ENCODE assay signal across 9 mouse cellular contexts in the genomic region with DNA sequence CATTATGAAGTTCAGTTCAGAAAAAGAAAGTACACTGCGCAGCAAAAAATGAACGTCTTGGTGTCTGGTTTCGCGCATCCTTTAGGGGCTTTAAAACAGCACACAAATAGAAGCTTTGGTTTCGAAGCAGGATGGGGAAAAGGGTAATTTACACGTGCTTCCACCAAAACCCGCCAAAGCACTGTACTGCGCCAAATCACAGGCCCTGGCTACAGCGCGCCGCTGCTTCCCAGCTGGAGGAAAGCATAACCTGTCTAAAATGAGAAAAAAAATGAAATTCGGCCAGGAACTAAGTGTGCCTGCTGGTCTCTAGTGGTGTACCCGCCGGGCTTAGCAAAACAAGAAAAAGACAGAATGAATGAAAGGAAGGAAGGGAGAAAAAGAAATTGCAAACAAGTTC. TPM values are rescaled to one million over a fixed set of nuclear protein-coding genes. Genes with fewer than 3 reads are reported as not detected.
DNase-seq lines count a peak whose midpoint lies in the region; ATAC-seq and TF ChIP-seq lines count a peak whose summit lies in the region.
"Had no signal": no experiment of that assay in that cellular context is flagged by ENCODE, and none has a peak within 500 bp of the region (broad histone marks: within the 10 kb centered on the region; RNA-seq: fewer than 3 reads in every experiment).

No protein-coding gene starts in this region.

- peaks cover 13% of the 10 kb centered on the region for H3K79me2 ChIP-seq in MEL (ENCODE audit: control insufficient read depth, insufficient read depth, low read length, poor library complexity)

- under 1% methylated on average over 14 of the region's 14 CpGs for WGBS in heart, embryonic 11.5 days (ENCODE audit: insufficient replicate concordance)
- under 1% methylated on average over 14 of the region's 14 CpGs for WGBS in kidney, postnatal 0 days
- under 1% methylated on average over 14 of the region's 14 CpGs for WGBS in liver, embryonic 16.5 days (ENCODE audit: insufficient replicate concordance)

- peak overlapping the region; percentile 47 to 95 for H3K4me3 ChIP-seq in MEL (ENCODE audit: control insufficient read depth in 1 of 2, insufficient read depth in 1 of 2, low read depth in 2 of 2, low read length in 2 of 2)
- peak overlapping the region; percentile 91 for H3K4me3 ChIP-seq in heart, embryonic 11.5 days (ENCODE audit: low read depth, low read length)
- H3K4me3 ChIP-seq in kidney, postnatal 0 days (replicated peaks; ENCODE audit: low read depth, low read length), result peak overlapping the region; percentile 93
- H3K4me3 ChIP-seq in liver, embryonic 16.5 days (ENCODE audit: low read depth, low read length), result peak overlapping the region; percentile 73

- H3K4me1 ChIP-seq in MEL (ENCODE audit: control insufficient read depth in 1 of 2, insufficient read depth in 2 of 2, low read length in 2 of 2), result peaks cover 2 to 11% of the 10 kb centered on the region in 2 experiments; a peak in 3 of 4 replicates
- peaks cover 4% of the 10 kb centered on the region; the same call in 1 of the 2 replicates for H3K4me1 ChIP-seq in heart, embryonic 11.5 days (ENCODE audit: control insufficient read depth, insufficient read depth, low read length)
- peaks cover 6% of the 10 kb centered on the region for H3K4me1 ChIP-seq in kidney, postnatal 0 days (replicated peaks; ENCODE audit: insufficient read depth, low read length)
- H3K4me1 ChIP-seq in liver, embryonic 16.5 days (ENCODE audit: control insufficient read depth, low read depth, low read length), result peaks cover 19% of the 10 kb centered on the region

- no peak for TF ChIP-seq POLR2A in MEL (IDR thresholded peaks at IDR 0.05; ENCODE audit: control insufficient read depth in 1 of 2, insufficient read depth in 1 of 2, low read depth in 1 of 2, low read length in 2 of 2, poor library complexity in 1 of 2)

- no peak for TF ChIP-seq CTCF in MEL (IDR thresholded peaks at IDR 0.05 in 2 of 3, conservative IDR thresholded peaks at IDR 0.05 in 1 of 3; ENCODE audit: control insufficient read depth in 1 of 3, insufficient read depth in 1 of 3, low read depth in 2 of 3, low read length in 3 of 3, poor library complexity in 1 of 3, severe bottlenecking in 1 of 3)
- no peak for TF ChIP-seq CTCF in kidney, postnatal 0 days (IDR thresholded peaks at IDR 0.05; ENCODE audit: low read depth)

- peak overlapping the region; percentile 85 for H3K27ac ChIP-seq in MEL (ENCODE audit: control insufficient read depth, low read depth, low read length)
- H3K27ac ChIP-seq in heart, embryonic 11.5 days (ENCODE audit: low read depth, low read length), result peak overlapping the region; percentile 57
- peak overlapping the region; percentile 55; the same call in 1 of the 2 replicates for H3K27ac ChIP-seq in kidney, postnatal 0 days
- H3K27ac ChIP-seq in liver, embryonic 16.5 days (ENCODE audit: low read length), result peak overlapping the region; percentile 69; the same call in 1 of the 2 replicates

- DNase-seq in CD4-positive helper T cell, adult 2 months (ENCODE audit: low read depth, low spot score), result peak; percentile 70
- DNase-seq in MEL (ENCODE audit: low read depth, low spot score), result peak; percentile 76
- peak; percentile 56 for DNase-seq in embryo, embryonic 10 days (ENCODE audit: low spot score)
- peak; percentile 31 for DNase-seq in kidney, postnatal 0 days (ENCODE audit: low spot score)
- DNase-seq in right cerebral cortex, adult 2 months (ENCODE audit: low spot score in 2 of 2), result peak; percentile 51 to 54

- TF ChIP-seq RAD21 in MEL (IDR thresholded peaks at IDR 0.05; ENCODE audit: low read depth, low read length), result no peak

- peak overlapping the region; percentile 86 for H3K4me2 ChIP-seq in heart, embryonic 11.5 days
- H3K4me2 ChIP-seq in kidney, postnatal 0 days (ENCODE audit: low read length), result peak overlapping the region; percentile 73
- peak overlapping the region; percentile 96 for H3K4me2 ChIP-seq in liver, embryonic 16.5 days (ENCODE audit: low read depth, low read length)

- peaks cover 1 to 11% of the 10 kb centered on the region in 2 experiments; a peak in 3 of 4 replicates for H3K36me3 ChIP-seq in MEL (ENCODE audit: control insufficient read depth in 1 of 2, insufficient read depth in 2 of 2, low read length in 2 of 2)
- peaks cover 3% of the 10 kb centered on the region; the same call in 1 of the 2 replicates for H3K36me3 ChIP-seq in heart, embryonic 11.5 days (ENCODE audit: control insufficient read depth, insufficient read depth, low read length)
- no peaks in the 10 kb centered on the region for H3K36me3 ChIP-seq in kidney, postnatal 0 days (ENCODE audit: insufficient read depth, low read length)
- 0 out of 2 replicates have a peak, but pooled peaks cover 4% of the 10 kb centered on the region for H3K36me3 ChIP-seq in liver, embryonic 16.5 days (ENCODE audit: control insufficient read depth, insufficient read depth)

- H3K9ac ChIP-seq in MEL (ENCODE audit: control insufficient read depth, low read depth, low read length, poor library complexity, severe bottlenecking), result peak overlapping the region; percentile 79
- H3K9ac ChIP-seq in heart, embryonic 11.5 days (ENCODE audit: low read depth, low read length), result peak overlapping the region; percentile 69
- H3K9ac ChIP-seq in kidney, postnatal 0 days (ENCODE audit: low read depth, low read length), result 0 out of 2 replicates have a peak overlapping the region, but pooled peaks have one; percentile 36
- H3K9ac ChIP-seq in liver, embryonic 16.5 days (ENCODE audit: low read depth, low read length), result peak overlapping the region; percentile 66

- no peak for TF ChIP-seq EP300 in MEL (IDR thresholded peaks at IDR 0.05; ENCODE audit: low read depth in 1 of 2, low read length in 2 of 2)

- no peak for ATAC-seq in heart, embryonic 11.5 days (replicated peaks; ENCODE audit: insufficient number of reproducible peaks, low FRiP score, low TSS enrichment)
- ATAC-seq in kidney, postnatal 0 days (replicated peaks; ENCODE audit: low FRiP score, low read depth), result no peak
- ATAC-seq in liver, embryonic 16.5 days (ENCODE audit: low read depth), result no peak
- ATAC-seq in monocyte, adult 5-6 weeks (replicated peaks; ENCODE audit: insufficient number of reproducible peaks, low FRiP score, low TSS enrichment, poor library complexity, severe bottlenecking), result no peak

- H3K9me3 ChIP-seq in MEL (replicated peaks; ENCODE audit: insufficient read depth, low read length), result no peaks in the 10 kb centered on the region
- no peaks in the 10 kb centered on the region for H3K9me3 ChIP-seq in heart, embryonic 11.5 days (replicated peaks; ENCODE audit: control insufficient read depth, low read length)
- no peaks in the 10 kb centered on the region for H3K9me3 ChIP-seq in kidney, postnatal 0 days (replicated peaks; ENCODE audit: low read length)
- H3K9me3 ChIP-seq in liver, embryonic 16.5 days (replicated peaks; ENCODE audit: control insufficient read depth, low read length), result no peaks in the 10 kb centered on the region

- no peaks in the 10 kb centered on the region for H3K27me3 ChIP-seq in MEL (ENCODE audit: control insufficient read depth in 1 of 2, insufficient read depth in 2 of 2, low read length in 2 of 2)
- peaks cover 8% of the 10 kb centered on the region for H3K27me3 ChIP-seq in heart, embryonic 11.5 days (ENCODE audit: control insufficient read depth, insufficient read depth, low read length)
- no peaks in the 10 kb centered on the region for H3K27me3 ChIP-seq in kidney, postnatal 0 days (ENCODE audit: insufficient read depth, low read length)
- peaks cover 22% of the 10 kb centered on the region for H3K27me3 ChIP-seq in liver, embryonic 16.5 days (ENCODE audit: control insufficient read depth, insufficient read depth, low read depth, low read length)

RNA-seq across cellular contexts. Expression of a gene that starts 1.0 kb away (rescaled TPM):
- total RNA-seq in MEL (2012; rRNA removed), result 0.08 TPM in 1 of 2 replicates, not detected in the other
- under 1 TPM in 1 of 2 experiments, not detected in 1; 0.04 TPM for polyA plus RNA-seq in MEL (2012; ENCODE audit: insufficient read depth in 1 of 2, insufficient read length in 2 of 2, low read depth in 1 of 2, low replicate concordance in 2 of 2, missing spikeins in 1 of 2)
- polyA plus RNA-seq in heart, embryonic 11.5 days (2014; fragmentation: Nextera tagmentation; extraction: Ambion mirVana), result not detected in 2 replicates
- polyA plus RNA-seq in kidney, postnatal 0 days (2015; fragmentation: Nextera tagmentation; extraction: Ambion mirVana), result not detected in 2 replicates
- polyA plus RNA-seq in liver, embryonic 16.5 days (2015; fragmentation: Nextera tagmentation; extraction: Ambion mirVana), result not detected in 2 replicates
- 1.1 TPM in 1 of 3 replicates, not detected in the others for total RNA-seq in monocyte, adult 5-6 weeks (2017)
- total RNA-seq: hematopoietic stem cell, adult 5-6 weeks had no signal

RNA-seq across cellular contexts. Expression of a gene that starts 1.1 kb away (rescaled TPM):
- 13.9 and 17.0 TPM in 2 replicates for total RNA-seq in MEL (2012; rRNA removed)
- 10 to 100 TPM in 1 of 2 experiments, not detected in 1; 12.3 TPM for polyA plus RNA-seq in MEL (2012; ENCODE audit: insufficient read depth in 1 of 2, insufficient read length in 2 of 2, low read depth in 1 of 2, low replicate concordance in 2 of 2, missing spikeins in 1 of 2)
- polyA plus RNA-seq in heart, embryonic 11.5 days (2014; fragmentation: Nextera tagmentation; extraction: Ambion mirVana), result 22.1 and 30.3 TPM in 2 replicates
- 28.7 and 30.8 TPM in 2 replicates for polyA plus RNA-seq in kidney, postnatal 0 days (2015; fragmentation: Nextera tagmentation; extraction: Ambion mirVana)
- polyA plus RNA-seq in liver, embryonic 16.5 days (2015; fragmentation: Nextera tagmentation; extraction: Ambion mirVana), result 13.4 and 14.2 TPM in 2 replicates
- total RNA-seq in monocyte, adult 5-6 weeks (2017), result 32.7 to 46.4 TPM (median 44.5 TPM) in 3 replicates

RNA-seq across cellular contexts. Expression of a gene that starts 43.6 kb away (rescaled TPM):
- total RNA-seq in MEL (2012; rRNA removed), result not detected in 2 replicates
- polyA plus RNA-seq in MEL (2012; ENCODE audit: insufficient read depth in 1 of 2, insufficient read length in 2 of 2, low read depth in 1 of 2, low replicate concordance in 2 of 2, missing spikeins in 1 of 2), result not detected
- 0.09 TPM in 1 of 2 replicates, not detected in the other for polyA plus RNA-seq in heart, embryonic 11.5 days (2014; fragmentation: Nextera tagmentation; extraction: Ambion mirVana)
- 0.46 and 0.54 TPM in 2 replicates for polyA plus RNA-seq in kidney, postnatal 0 days (2015; fragmentation: Nextera tagmentation; extraction: Ambion mirVana)
- polyA plus RNA-seq in liver, embryonic 16.5 days (2015; fragmentation: Nextera tagmentation; extraction: Ambion mirVana), result not detected in 2 replicates
- not detected in 3 replicates for total RNA-seq in monocyte, adult 5-6 weeks (2017)
- total RNA-seq: hematopoietic stem cell, adult 5-6 weeks had no signal

RNA-seq across cellular contexts. Expression of a gene that starts 47.0 kb away (rescaled TPM):
- total RNA-seq in MEL (2012; rRNA removed), result not detected in 2 replicates
- not detected for polyA plus RNA-seq in MEL (2012; ENCODE audit: insufficient read depth in 1 of 2, insufficient read length in 2 of 2, low read depth in 1 of 2, low replicate concordance in 2 of 2, missing spikeins in 1 of 2)
- 0.62 and 0.86 TPM in 2 replicates for polyA plus RNA-seq in heart, embryonic 11.5 days (2014; fragmentation: Nextera tagmentation; extraction: Ambion mirVana)
- polyA plus RNA-seq in kidney, postnatal 0 days (2015; fragmentation: Nextera tagmentation; extraction: Ambion mirVana), result 2.8 and 3.6 TPM in 2 replicates
- 0.06 TPM in 2 replicates for polyA plus RNA-seq in liver, embryonic 16.5 days (2015; fragmentation: Nextera tagmentation; extraction: Ambion mirVana)
- not detected in 3 replicates for total RNA-seq in monocyte, adult 5-6 weeks (2017)

RNA-seq across cellular contexts. Expression of a gene that starts 52.9 kb away (rescaled TPM):
- 0.04 and 0.10 TPM in 2 replicates for total RNA-seq in MEL (2012; rRNA removed)
- not detected for polyA plus RNA-seq in MEL (2012; ENCODE audit: insufficient read depth in 1 of 2, insufficient read length in 2 of 2, low read depth in 1 of 2, low replicate concordance in 2 of 2, missing spikeins in 1 of 2)
- polyA plus RNA-seq in heart, embryonic 11.5 days (2014; fragmentation: Nextera tagmentation; extraction: Ambion mirVana), result 41.8 and 42.5 TPM in 2 replicates
- polyA plus RNA-seq in kidney, postnatal 0 days (2015; fragmentation: Nextera tagmentation; extraction: Ambion mirVana), result 54.7 and 58.1 TPM in 2 replicates
- polyA plus RNA-seq in liver, embryonic 16.5 days (2015; fragmentation: Nextera tagmentation; extraction: Ambion mirVana), result 0.98 and 1.0 TPM in 2 replicates
- total RNA-seq in monocyte, adult 5-6 weeks (2017), result not detected in 3 replicates
